Mouse (Mus musculus): ENCODE data around the gene Uchl4.
"Not testable (repeated sequence)": the region's sequence is repeated elsewhere in the genome, so short reads cannot be mapped to it uniquely, and the experiment has no call there.

Uchl4 gene

DNA sequence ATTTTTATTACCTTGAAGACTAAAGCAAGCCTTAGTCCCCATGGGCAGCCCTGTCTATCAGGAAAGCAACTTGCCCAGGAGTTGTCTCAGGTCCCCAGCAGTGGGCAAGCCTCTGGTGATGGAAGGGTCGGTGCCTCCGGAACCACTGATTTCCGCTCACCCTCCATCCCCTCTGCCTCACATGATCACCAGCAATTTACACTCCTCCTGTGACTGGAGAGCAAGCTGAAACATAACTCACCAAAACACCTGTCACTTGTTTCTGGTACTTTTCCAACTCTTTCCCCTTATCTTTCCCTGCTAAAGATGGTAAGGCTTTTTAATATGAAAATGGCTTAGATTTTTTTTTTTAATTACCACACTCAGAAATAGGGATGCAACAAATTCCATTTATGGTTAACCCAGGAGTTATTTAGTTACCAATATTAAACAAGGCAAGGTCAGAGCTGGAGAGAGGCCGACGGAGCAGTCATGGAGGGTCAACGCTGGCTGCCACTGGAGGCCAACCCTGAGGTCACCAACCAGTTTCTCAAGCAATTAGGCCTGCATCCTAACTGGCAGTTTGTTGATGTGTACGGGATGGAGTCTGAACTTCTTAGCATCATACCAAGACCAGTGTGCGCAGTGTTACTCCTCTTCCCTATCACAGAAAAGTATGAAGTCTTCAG lies at the start of gene Uchl4:
TSS of gene Uchl4 (plus strand) at position 434 of the 668 bp plus-strand sequence.
- CTCF ChIA-PET, result no interaction called here

DNA sequence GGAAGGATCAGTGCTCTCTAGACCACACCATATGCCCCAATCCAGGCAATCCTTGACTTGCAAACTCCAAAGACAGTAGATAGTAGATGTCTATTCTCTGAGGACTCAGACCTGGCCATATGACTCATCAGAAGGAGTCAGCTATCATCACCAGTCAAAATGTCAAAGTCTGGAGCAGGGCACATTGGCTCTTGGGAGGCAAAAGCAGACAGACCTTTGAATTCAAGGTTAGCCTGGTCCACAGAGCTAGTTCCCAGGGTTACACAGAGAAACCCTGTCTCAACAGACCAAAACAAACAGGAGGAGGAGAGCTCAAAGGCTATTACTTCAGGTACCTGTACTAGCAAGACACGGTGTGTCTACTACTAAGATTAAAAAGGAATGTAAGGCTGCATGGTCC lies 41.1 kb upstream of the Uchl4 start:
- CTCF ChIA-PET, result no interaction called here

DNA sequence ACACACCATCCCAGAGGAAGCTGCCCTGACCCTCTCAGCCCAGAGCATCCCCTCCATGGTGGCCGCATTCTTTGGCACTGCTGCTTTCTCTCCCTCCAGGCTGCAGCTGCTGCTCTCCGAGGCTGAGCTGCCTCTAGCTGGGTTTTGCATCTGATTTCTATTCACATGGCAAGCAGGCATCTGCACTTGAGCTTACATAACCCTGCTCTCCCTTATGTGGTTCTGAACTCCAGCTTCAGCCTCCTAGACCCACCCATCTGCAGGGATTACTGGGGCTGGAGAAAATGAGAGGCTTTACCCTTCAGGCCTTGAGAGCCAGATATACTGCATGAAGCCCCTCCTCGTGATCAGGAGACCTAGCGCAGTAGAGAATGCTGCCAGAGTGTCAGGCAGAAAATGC lies 39.4 kb upstream of the Uchl4 start:
- CTCF ChIA-PET, result interaction anchor here (0.7 kb wide), 1 partner anchor 136 kb away, joined by 4 read pairs; no protein-coding TSS in a partner anchor

DNA sequence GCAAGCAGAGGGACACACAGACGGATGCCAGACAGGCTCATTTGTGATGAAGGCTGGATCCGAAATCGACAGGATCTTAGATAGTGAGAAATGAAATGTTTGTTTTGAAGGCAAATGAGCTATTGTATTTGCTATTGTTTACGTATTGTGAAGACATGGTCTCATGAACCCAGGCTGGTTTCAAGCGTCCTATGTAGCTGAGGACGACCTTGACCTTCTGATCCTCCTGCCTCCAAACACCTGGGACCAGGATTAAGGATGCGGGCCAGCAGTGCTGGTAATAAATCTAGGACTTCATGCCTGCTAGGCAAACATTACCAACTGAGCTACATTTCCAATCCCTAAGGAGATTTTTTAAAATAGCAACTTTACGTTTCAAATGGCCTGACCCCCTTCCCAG lies 37.5 kb upstream of the Uchl4 start:
- CTCF ChIA-PET, result interaction anchor here (0.6 kb wide), 1 partner anchor 1558 kb away, joined by 17 read pairs; no protein-coding TSS in a partner anchor

DNA sequence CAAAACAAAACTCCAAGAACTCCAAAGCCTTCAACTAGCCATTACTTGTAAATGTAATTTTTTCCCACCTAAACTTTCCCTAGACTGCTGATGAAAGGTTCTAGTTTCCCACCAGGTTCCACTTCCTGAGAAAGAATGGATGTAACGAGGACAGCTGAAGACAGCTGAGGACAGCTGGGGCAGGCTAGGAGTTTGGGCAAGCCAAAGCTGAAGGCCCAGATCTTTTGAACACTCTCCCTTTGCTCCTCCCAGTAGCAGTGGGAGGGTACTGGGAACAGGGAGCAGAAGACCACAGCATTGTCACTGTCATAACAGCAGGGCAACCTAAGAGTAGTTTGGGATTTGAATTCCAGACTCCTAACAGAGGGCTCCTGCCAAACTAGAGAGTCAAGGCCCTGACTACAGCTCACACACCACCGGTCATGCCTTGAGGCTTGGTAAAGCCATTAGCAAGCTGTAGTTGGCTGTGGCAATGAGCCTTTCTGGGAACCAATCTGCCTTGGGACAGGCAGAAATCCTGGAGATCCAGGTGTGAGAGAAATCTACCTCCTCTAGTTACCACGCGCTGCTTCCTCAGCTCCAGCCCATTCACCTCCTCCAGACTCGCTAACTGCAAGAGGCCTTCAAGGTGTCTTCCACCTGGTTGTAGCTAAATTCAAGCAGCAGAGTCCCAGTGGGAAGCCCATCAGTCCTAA lies 36.8 kb upstream of the Uchl4 start:
- CTCF ChIA-PET, result interaction anchor here (0.6 kb wide), 1 partner anchor 1557 kb away, joined by 17 read pairs; no protein-coding TSS in a partner anchor

DNA sequence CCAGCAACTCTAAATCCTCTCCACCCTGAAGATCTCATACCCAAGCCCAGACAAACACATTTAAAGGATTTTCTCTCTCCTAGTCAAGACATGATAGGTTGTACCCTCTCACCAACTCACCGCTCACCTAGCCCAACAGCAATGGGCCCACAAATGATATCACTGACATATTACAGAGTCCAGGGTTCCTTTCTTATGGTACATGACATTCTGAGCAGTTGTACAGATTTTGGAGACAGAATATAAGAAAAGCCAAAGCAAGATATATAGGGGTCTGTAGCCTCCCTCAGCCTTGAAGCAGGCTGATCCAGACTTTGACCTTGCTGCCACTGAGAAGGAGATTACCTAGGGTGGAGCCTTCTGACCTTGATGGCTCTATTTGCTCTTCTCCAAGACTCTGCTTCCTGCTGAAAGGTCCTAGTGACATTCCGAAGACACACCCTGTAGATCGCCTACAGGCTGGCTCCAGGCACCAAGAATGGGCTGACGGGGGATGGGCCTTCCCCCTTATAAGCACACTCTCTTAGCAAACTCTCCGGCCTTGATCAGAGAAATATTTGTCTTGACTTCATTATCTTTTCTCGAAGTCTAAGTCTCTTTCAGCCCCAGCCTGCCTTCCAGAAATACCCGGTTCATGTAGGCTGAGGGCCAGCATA lies 36.1 kb upstream of the Uchl4 start:
- CTCF ChIA-PET, result not testable (repeated sequence)

DNA sequence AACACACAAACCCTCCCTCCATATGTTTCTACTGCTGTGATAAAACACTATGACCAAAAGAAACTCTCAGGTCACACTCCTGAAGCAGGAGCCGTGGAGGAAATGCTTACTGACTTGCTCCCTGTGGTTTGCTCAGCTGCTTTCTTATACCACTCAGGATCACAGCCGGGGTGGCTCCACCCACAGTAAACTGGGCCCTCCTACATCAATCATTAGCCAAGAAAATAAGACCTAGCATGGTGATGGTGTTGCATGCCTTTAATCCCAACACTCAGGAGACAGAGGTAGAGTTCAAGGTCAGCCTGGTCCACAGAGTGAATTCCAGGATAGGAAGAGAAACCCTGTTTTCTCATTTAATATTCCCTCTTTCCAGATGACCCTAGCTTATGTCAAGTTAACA lies 35.1 kb upstream of the Uchl4 start:
- CTCF ChIA-PET, result no interaction called here

DNA sequence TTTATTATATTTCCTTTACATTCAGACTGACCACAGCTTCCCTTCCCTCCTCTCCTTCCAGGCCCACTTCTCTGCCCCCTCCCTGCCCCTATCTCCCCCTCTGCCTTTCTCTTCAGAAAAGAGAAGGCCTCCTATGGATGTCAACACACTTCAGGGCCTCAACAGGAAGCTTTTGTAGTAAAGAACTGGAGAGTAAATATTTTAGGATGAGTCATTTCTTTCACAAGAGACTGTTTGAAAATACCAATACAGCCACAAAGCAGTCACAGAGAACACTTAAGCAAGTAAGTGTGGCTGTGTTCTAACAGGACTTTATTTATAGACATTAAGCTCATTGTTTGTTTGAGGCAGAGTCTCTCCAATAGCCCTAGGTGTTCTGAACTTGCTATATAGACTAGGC lies 32.7 kb upstream of the Uchl4 start:
- CTCF ChIA-PET, result no interaction called here

DNA sequence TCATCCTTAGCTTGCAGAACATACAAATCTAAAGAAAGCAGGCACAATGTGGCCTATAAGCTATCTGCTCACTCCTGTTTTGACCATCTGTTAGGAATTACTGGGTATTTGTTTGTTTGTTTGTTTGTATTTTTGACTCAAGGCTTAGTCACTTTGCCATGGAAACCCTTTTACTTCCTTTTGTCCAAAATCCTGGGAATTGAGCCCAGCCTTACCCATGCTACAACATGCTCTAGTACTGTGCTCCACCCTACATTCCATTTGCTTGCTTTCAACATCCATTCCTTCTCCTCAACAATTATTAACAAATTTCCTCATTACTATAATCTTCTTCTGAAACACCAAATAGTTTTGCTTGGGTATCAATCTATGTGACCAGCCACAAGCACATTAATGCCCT lies 32.1 kb upstream of the Uchl4 start:
- CTCF ChIA-PET, result no interaction called here

DNA sequence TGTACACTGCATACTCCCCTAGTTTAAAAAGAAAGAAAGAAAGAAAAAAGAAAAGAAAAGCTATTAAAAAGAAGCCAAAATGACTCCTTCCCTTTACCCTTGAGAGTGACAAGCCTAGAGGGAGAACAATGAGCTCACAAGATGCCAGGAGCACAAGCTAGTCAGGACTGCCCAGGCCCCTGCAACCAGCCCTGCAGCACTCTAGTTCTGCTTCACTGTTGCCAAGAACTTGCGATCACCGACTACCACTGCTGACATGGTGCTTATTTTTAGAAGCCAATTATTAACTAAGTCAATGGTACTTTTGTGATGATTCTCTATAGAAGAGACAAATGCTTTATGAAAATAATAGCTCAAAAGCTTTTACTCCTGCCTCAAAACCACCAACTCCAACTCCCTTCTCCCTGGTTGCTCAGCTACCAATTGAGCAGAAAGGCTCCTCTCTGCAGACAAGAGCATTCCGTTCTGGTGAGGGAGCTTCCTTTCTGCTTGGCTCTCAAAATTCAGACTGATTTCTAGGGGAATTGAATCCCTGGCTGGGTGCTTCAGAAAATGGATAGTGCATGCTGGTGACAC lies 27.4 kb upstream of the Uchl4 start:
- CTCF ChIA-PET, result interaction anchor here (0.6 to 0.7 kb wide), 2 partner anchors 80 to 89 kb away, joined by 3 read pairs; no protein-coding TSS in a partner anchor

DNA sequence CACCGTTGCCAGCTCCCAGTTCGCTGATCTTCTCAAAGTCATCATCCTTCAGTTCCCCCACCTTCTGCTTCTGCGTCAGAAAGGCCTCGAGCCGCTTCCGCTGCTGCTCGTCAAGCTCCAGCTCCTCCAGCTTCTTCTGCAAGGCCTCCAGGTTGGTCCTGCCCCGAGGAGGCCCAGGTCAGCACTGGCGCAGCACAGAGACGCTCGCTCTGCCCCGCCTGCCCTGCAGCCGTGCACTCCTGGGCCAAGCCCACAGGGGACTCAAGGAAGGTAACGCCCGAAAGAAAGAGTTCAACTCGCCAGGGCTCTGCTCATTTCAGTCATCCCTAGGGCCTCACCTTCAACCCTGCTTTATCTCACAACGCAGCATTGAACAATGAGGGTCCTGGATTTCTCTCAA lies 20.5 kb upstream of the Uchl4 start:
- CTCF ChIA-PET, result no interaction called here

DNA sequence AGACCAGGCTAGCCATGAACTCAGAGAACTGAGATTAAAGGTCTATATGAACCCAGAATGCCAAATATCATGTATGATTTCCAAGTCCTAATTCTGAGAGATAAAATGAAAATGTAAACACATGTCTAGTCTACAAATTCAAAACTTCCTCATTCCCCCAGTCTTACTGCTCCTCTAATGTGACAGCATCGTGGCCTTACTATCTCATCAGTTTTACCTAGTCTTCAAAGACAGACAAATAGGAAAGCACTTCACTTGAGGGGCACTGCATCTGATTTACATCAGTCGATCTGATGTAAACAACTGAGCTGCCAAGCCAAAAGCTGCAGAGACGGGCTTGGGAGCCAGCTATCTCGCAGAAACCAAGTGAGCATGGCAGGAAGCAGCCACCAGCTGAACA lies 18.9 kb upstream of the Uchl4 start:
- CTCF ChIA-PET, result no interaction called here

DNA sequence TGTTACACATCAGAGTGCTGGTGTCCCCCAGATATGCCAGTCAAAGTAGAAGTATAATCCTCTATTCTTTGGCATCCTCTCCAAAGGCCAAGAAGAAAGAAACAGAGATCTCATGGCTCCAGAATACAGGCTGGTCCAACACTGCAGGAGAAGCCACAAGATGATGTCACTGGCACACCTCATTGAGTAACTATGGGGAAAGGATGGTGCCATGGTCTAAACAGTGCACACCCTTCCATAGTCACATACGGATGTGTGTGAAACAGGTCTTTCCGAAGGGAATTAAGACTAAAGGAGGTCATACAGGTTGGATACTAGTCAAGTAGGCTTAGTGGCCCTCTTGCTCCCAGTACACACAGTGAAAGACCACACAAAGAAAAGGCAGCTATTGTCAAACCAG lies 18.4 kb upstream of the Uchl4 start:
- CTCF ChIA-PET, result interaction anchor here (0.6 kb wide), 1 partner anchor 62 kb away, joined by 4 read pairs; no protein-coding TSS in a partner anchor

DNA sequence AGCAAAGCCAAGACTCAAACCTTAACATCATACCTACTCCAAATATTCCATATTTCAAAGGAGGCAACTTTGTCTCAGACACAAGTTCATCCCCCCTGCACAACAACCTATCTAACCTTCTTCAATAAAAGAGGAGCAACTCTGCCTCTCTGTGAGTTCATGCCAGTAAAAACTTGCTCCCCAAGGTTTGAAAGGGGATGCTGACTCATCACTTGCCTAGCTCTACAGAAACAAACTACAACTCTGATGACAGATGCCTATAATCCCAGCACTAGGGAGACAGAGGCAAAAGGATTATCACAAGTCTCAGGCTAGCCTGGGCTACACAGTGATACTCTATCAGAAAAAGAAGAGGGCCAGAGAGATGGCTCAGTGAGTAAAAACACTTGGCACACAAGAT lies 17.1 kb upstream of the Uchl4 start:
- CTCF ChIA-PET, result interaction anchor here (0.8 kb wide), 1 partner anchor 521 kb away, joined by 3 read pairs; no protein-coding TSS in a partner anchor

DNA sequence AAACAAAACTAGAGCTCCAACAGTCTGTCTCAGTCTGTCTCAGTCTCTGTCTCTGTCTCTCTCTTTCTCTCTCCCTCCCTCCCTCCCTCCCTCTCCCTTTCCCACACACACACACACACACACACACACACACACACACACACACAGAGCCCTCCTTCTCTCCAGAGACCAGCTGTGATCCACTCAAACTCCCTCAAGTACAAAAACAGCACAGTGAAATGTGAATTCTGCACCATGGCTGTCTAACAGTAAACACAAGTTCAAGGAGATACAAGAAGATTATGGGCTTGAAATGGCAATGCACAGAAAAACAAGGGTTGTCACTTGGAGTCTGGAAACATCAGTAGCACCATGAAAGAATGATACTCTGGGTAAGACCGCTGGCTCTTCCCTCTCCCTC lies 15.7 kb upstream of the Uchl4 start:
- CTCF ChIA-PET, result interaction anchor here (0.5 kb wide), 1 partner anchor 594 kb away, joined by 6 read pairs; no protein-coding TSS in a partner anchor

DNA sequence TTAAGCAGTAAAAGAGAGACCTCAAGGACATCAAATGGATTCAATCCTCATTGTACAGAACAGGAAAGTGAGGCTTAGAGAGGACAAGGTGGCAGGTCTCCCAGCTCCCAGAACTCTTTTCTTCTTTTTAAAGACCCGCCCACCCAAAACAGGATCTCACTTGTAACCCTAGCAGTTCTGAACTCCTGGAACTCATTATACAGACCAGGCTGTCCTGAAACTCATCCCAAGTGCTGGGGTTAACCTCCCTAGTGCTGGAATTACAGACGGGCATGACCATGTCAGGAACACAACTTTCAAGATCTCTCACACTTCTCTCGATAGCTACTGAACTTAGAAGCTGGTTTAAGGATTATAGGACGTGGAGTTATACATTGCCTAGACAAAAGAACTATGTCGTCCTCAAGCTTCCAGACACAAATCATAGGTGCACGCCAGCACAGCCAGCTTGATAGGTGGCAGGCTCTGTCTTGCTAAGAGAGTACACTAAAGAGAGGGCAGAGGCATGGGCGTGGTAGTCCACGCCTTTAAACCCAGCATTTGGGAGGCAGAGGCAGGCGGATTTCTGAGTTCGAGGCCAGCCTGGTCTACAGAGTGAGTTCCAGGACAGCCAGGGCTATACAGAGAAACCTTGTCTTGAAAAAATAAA lies 15.1 kb upstream of the Uchl4 start:
- CTCF ChIA-PET, result interaction anchor here (0.5 kb wide), 1 partner anchor 594 kb away, joined by 6 read pairs; no protein-coding TSS in a partner anchor

DNA sequence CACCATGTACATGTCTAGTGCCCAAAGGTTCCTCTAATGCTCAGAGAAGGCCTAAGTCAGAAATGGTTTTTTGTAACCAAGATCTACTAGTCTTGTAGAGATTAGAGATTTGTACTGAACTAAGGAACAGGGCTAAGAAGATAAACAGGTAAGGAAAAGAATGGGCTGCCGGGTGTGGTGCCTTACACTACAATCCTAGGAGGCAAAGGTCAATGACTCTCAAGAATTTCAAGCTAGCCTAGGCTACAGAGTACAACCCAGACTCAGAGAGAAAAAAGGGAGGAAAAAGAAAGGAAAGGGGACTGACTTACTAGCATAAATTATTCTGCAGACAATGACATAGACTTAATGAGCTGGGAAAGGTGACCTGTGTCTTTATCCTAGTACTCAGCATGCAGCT lies 14.4 kb upstream of the Uchl4 start:
- CTCF ChIA-PET, result no interaction called here

DNA sequence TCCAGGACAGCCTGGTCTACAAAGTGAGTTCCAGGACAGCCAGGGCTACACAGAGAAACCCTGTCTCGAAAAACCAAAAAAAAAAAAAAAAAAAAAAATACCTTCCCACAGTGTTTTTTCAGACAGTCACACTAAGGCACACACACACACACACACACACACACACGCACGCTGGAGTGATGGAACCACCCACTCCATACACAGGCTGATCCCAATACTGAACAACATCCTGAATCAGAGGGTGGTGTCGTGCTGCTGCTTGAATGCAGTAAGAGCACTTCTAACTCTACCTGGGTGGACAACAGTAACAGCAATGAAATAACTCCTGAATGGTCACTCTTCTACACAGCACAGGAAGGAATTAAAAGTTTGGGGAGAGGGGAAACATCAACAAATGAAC lies 13.5 kb upstream of the Uchl4 start:
- CTCF ChIA-PET, result no interaction called here

DNA sequence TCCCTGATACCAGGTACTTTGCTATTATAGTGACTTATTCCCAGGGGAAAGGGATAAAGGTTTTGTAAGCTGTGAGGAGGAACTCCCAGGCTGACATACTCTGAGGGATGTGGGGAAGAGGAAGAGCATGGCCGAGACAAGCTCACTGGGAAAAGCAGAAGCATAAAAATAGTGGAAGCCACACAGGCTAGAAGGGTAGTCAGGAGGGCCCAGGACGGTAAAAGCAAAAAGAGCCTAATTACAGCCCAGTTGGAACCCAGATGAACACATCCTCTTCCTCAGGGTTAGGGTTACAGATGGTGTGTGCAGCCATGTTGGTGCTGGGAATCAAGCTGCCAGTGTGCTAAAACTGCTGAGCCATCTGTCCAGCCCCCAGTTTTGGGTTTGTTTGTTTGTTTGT lies 12.9 kb upstream of the Uchl4 start:
- CTCF ChIA-PET, result no interaction called here

DNA sequence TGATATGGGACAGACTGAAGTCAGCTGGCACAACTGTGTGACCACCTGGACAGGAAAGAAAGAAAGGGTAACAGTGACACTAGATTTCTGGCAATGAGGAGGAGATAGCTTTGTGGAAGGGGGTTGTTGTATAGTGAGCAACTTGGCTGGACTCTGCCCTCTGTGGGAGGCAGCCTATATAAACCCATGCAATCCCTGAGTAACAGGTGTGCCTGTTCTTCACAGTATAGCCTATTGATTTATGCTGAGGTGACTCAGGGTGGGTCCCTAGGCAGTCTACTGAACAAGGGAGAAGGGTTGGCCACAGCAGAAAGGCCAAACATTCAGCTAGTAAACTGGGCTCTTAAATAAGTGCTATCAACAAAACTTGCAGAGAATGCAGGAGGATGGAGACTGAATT lies 9.2 kb upstream of the Uchl4 start:
- CTCF ChIA-PET, result no interaction called here

DNA sequence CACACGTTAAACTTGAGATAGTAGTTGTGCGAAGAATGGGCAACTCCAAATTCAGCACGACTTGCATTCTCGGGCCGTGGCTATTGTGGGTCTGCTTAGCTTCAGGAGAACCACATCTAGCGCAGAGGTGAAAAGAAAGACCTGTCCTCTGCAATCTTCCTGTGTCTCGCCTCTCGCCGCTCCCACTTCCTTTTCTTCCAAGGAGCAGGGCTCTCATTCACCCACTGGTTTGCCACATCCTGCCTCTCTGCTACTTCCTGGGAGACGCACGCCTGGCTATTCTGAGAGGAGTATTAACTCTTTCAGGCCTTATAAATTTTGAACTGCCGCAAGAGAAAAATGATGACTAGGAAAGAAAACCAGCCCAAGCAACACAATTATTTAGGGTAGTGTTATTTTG lies 7.3 kb upstream of the Uchl4 start:
- CTCF ChIA-PET, result no interaction called here

DNA sequence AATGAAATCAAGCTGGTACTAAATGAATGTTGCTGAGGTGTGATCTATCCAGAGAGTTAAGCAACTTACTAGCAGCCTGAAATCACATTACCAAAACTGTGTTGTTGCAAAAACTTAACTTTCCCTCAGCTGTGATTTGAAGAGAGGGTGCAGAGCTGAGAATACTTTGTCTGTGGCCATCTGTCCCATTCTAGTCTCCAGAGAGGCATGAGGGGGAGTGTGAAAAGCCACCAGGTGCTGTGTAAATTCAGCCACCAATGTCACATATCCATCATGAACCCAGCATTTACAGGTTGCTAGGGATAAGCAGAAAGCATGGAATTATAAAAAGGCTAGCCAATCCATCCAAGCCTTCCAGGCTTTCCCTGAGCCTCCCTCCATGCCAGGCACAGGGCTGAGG lies 6.0 kb upstream of the Uchl4 start:
- CTCF ChIA-PET, result no interaction called here
